Mouse (Mus musculus) cerebellum, adult 2 months (tissue): ENCODE measurements around the gene Ace3.

Experiments
- CTCF ChIP-seq: fragments of 200-500 bp; IDR thresholded peaks from 2 replicates; pipeline ENCODE4 v1.5.1; 2011; ENCODE audit warnings: low read depth, mild to moderate bottlenecking, control low read depth, low read length, moderate library complexity, borderline replicate concordance; ENCODE audit not compliant: insufficient read depth
- POLR2A ChIP-seq: fragments of 200-500 bp; IDR thresholded peaks from 2 replicates; pipeline ENCODE4 v1.6.1; 2011; ENCODE audit warnings: low read length, control low read depth, borderline replicate concordance; ENCODE audit not compliant: insufficient read depth

DNA sequence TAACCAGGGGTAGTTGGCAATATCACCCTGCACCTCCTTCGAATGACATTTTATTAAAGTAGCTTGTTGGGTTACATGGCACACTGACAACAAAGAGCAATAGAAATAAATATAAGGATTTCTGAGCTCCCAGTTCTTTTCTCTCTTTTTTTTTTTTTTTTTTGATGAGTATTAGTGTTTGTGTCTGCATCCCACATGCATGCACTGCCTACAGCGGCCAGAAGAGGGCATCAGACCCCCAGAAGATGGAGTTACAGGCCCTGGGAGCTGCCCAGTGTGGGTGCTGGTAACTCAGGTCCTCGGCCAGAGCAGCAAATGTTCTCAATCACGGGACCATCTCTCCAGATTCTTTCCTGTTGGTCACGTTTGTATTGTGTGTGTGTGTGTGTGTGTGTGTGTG lies 29.8 kb upstream of the Ace3 start:
- no peak for TF ChIP-seq POLR2A
- peak; percentile 27; the same call in 1 of the 2 replicates for TF ChIP-seq CTCF
